Mouse (Mus musculus) MEL (cell line): Measurements from ENCODE around the gene Podxl2.

Source experiments
- POLR2A ChIP-seq, 2 experiments: IDR thresholded peaks; 2 replicates each; pipeline ENCODE4 v1.6.1; 2011 to 2012; ENCODE audit warnings: low read length in 2 of 2, mild to moderate bottlenecking in 2 of 2, control low read depth in 1 of 2, improper control_type of control experiment in 1 of 2, low read depth in 1 of 2, moderate library complexity in 1 of 2; ENCODE audit not compliant: control insufficient read depth in 1 of 2, insufficient read depth in 1 of 2, poor library complexity in 1 of 2
- ZNF384 ChIP-seq: IDR thresholded peaks from 2 replicates; pipeline ENCODE4 v1.6.1; 2012; ENCODE audit warnings: low read depth, mild to moderate bottlenecking, inconsistent platforms, low read length, improper control_type of control experiment

DNA sequence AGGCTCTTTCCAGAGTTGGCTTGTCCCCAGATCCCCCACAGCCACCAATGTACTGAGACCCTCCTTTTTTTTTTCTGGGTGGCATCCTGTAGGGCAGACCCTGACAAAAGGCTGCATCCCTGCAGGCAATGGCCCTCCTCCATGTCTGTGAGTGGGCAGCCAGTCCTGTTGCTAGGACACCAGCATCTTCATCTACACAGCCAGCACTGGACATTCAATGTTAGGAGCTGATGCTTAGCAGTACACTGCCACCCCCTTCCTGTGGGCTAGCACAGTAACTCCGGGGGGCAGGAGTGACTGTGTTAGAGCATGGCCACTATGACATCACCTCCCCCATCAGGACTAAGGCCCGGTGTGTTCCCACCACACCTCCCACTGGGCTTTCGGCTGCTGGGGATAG lies 59.8 kb downstream of the Podxl2 start:
- TF ChIP-seq POLR2A (IDR thresholded peaks at IDR 0.05; ENCODE audit: control insufficient read depth in 1 of 2, insufficient read depth in 1 of 2, low read depth in 1 of 2, low read length in 2 of 2, poor library complexity in 1 of 2) (no peak), ZNF384 (no peak)
